Mouse (Mus musculus) erythroblast, embryonic 14.5 days (primary cell): ENCODE data around the gene Slc7a7.

Experiments used
- GATA1 ChIP-seq: IDR thresholded peaks from 2 replicates; pipeline ENCODE4 v1.6.1; 2012; ENCODE audit warnings: low read length, inconsistent platforms, mixed read lengths
- TAL1 ChIP-seq: IDR thresholded peaks from 3 replicates; pipeline ENCODE4 v1.6.1; 2012; ENCODE audit warnings: low read length, inconsistent platforms, mixed read lengths

DNA sequence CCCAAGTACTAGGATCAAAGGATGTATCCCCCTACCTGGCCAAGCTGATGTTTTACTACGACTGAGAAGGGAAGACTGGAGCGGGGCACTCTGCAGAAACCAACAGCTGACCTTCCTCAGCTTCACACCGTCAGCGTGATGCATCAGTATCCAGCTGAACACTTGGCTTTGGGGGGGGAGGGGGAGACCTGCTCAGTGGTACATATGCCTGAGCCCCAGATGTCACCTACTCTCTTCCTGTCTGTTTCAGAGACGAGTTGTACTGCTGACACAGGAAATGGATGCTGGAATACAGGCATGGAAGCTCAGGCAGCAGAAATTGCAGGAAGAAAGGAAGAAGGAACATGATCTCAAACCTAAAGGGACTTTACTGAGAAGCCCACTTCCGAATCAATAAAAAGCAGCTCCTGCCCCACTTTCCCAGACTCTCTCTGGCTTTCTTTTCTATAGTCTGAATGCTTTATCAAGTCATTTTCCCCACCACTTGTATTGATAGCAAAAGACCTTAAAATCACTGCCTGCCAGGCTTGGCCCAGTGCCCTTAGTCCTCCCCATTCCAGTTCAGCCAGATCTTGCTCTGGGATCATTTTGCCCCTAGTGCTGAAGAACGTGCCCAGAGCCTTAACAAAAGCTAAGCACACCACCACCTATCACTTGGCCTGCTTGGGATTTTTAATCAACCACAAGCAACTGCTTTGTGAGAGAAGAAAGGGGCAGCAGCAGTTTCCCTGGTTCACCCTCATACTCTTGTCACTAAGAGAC, 11.9 kb upstream of the Slc7a7 start:
- no peak for TF ChIP-seq GATA1
- TF ChIP-seq TAL1, result no peak
